Mouse (Mus musculus): ENCODE results near the gene Klhl3.
A peak's percentile ranks its signal among the peaks of the same experiment; 100 is the strongest.
"Not testable (repeated sequence)": the region's sequence is repeated elsewhere in the genome, so short reads cannot be mapped to it uniquely, and the experiment has no call there.

Klhl3 gene

GRCm38 (mm10) chr13:58113061-58113900, at the start of gene Klhl3:
TSS of gene Klhl3 (minus strand) at chr13:58113592.
- DNase-seq (ENCODE audit: low read depth, low spot score) = no peak

- DNase-seq (ENCODE audit: low read depth, low spot score) = no peak
These were observed 47.4 kb upstream of the Klhl3 start for GRCm38 (mm10) chr13:58160761-58161160.

GRCm38 (mm10) chr13:58158099-58158912, 44.9 kb upstream of the Klhl3 start:
- peak; percentile 83 for DNase-seq (ENCODE audit: low read depth, low spot score)

- DNase-seq (ENCODE audit: low read depth, low spot score) = peak; percentile 74
These were observed 44.2 kb upstream of the Klhl3 start, which contains the start of gene Idnk for GRCm38 (mm10) chr13:58157447-58158098. TSS of gene Idnk (plus strand) at chr13:58157649.

GRCm38 (mm10) chr13:58157036-58157435, 43.6 kb upstream of the Klhl3 start:
- no peak for DNase-seq (ENCODE audit: low read depth, low spot score)

GRCm38 (mm10) chr13:58156031-58156430, 42.6 kb upstream of the Klhl3 start:
- no peak for DNase-seq (ENCODE audit: low read depth, low spot score)

GRCm38 (mm10) chr13:58150442-58150841, 37.0 kb upstream of the Klhl3 start:
- DNase-seq (ENCODE audit: low read depth, low spot score) = no peak

- DNase-seq (ENCODE audit: low read depth, low spot score) = no peak
These were observed 36.2 kb upstream of the Klhl3 start for GRCm38 (mm10) chr13:58149629-58150028.

GRCm38 (mm10) chr13:58149033-58149558, 35.7 kb upstream of the Klhl3 start:
- no peak for DNase-seq (ENCODE audit: low read depth, low spot score)

GRCm38 (mm10) chr13:58148256-58148831, 35.0 kb upstream of the Klhl3 start:
- DNase-seq (ENCODE audit: low read depth, low spot score) = no peak

GRCm38 (mm10) chr13:58147760-58148159, 34.4 kb upstream of the Klhl3 start:
- no peak for DNase-seq (ENCODE audit: low read depth, low spot score)

- DNase-seq (ENCODE audit: low read depth, low spot score) = not testable (repeated sequence)
These were observed 33.2 kb upstream of the Klhl3 start for GRCm38 (mm10) chr13:58146603-58147002.

- no peak for DNase-seq (ENCODE audit: low read depth, low spot score)
These were observed 18.3 kb upstream of the Klhl3 start for GRCm38 (mm10) chr13:58131692-58132091.

GRCm38 (mm10) chr13:58129687-58130246, 16.4 kb upstream of the Klhl3 start:
- DNase-seq (ENCODE audit: low read depth, low spot score) = no peak

GRCm38 (mm10) chr13:58128768-58129671, 15.6 kb upstream of the Klhl3 start:
- peak; percentile 98 for DNase-seq (ENCODE audit: low read depth, low spot score)

- DNase-seq (ENCODE audit: low read depth, low spot score) = peak; percentile 95
These were observed 15.0 kb upstream of the Klhl3 start, which contains the start of gene Hnrnpa0 for GRCm38 (mm10) chr13:58128396-58128767. TSS of gene Hnrnpa0 (minus strand) at chr13:58128556.

- DNase-seq (ENCODE audit: low read depth, low spot score) = peak; percentile 47
These were observed 14.5 kb upstream of the Klhl3 start for GRCm38 (mm10) chr13:58127766-58128361.

GRCm38 (mm10) chr13:58126862-58127765, 13.7 kb upstream of the Klhl3 start:
- DNase-seq (ENCODE audit: low read depth, low spot score) = no peak
